Mouse (Mus musculus): ENCODE measurements around the gene Lta.

DNA sequence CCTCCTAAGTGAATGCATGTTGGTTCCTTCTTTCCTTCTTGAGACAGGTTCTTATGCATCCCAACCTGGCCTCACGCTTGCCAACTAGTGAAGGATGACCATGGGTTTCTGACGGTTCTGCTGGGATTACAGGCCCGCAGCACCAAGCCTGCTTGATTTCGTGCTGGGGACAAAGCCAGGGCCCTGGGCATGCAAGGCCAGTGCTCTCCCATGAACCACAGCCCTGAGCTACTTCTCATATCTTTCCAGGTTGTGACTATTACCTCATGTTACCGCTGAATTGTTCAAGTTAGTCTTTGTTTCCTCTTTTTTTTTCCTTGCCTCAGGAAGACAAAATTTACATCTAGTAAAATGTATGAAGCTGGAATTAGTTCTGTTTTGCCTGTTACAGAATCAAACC, 12.2 kb downstream of the Lta start:
- TF ChIP-seq CTCF (IDR thresholded peaks at IDR 0.05), result no peak
- TF ChIP-seq POLR2A (IDR thresholded peaks at IDR 0.05; ENCODE audit: insufficient read depth, low read depth, low read length), result no peak

Data from heart, adult 2 months (tissue).